Mouse (Mus musculus) skeletal muscle tissue, adult 2 months (tissue): ENCODE measurements around the gene Ubash3b.

Source experiments
- DNase-seq: peaks from one replicate; pipeline ENCODE4 v3.0.0-alpha.2; 2012; ENCODE audit warnings: low read depth, low spot score

Gene Ubash3b

DNA sequence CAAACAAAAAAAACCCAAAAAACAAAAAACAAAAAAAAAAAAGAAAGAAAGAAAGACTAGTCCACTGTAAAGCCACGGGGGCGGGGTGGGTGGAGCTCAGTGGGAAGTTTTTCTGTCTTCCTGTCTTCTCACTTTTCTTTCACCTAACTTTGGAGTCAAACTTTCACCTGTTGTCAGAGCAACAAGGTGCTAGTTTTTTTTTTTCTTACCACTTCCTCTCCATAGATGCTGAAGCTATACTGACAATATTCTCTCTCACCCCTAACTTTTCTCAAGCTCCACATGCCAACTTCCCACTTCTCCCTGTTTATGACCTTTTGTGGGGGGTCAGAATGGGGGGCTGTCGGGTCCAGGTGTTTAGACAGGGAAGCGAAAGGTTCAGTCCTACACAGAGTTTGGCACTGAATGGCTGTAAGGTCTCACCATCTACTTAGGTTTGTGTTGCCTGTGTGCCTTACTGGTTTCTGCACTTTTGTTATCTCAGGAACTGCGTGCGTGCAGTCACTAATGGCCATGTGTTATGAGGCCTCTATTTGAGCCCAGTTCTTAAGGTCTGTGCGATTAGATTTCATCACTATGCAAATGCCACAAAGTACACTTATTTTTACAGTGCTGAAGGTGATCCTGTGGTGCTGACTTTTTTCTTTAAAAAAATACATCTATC lies 164.2 kb downstream of the Ubash3b start:
- no peak for DNase-seq

- no peak for DNase-seq
These were observed 167.4 kb downstream of the Ubash3b start for GRCm38 (mm10) chr9:40994075-40994474.

GRCm38 (mm10) chr9:40991511-40991910 lies 170.0 kb downstream of the Ubash3b start:
- no peak for DNase-seq

DNA sequence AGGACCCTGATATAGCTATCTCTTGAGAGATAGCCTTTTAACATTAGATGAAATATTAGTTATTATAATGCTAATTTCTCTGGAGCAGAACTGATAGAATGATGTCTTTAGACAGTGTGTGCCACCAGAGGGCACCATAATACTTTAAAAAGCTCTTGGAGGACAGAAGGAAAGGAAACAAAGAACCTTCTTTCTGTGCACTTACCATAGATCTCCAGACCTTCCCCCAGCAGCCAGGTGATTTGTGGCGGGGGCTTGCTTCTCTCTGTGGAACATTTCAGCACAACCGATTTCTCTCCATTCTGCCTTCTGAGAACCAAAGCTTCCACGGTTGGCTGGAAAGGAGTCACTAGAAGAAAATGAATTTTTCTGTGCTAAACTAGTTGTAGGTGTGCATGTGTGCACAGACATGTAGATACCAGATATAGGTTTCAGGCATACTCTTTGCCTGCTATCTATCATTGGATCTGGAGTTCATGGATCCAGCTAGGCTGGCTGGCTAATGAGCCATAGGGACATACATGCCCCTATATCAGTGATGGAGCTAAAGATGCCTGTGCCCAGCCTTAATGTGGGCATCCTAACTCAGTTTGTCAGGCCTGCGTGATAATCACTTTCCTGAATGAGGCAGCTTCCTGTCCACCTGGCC lies 171.4 kb downstream of the Ubash3b start:
- DNase-seq: no peak

DNA sequence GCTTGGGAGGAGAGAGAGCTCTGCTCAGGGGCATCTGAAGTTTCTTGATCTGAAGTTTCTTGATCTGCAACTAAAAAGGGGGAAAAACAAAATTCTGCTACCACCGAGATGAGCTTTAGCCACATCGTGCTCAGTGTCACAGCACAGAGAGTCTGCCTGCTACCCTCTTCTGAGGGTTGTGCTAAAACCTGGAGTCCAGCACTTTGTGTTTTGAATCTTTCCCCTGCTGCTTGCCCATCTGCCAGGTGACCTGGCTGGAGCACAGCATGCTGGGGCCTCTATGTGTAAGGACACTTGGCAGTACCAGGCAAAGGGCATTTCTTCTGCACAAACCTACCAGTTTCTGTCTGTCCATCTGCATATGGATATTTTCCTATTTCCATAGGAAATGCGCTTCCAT lies 177.2 kb downstream of the Ubash3b start:
- DNase-seq: no peak

DNA sequence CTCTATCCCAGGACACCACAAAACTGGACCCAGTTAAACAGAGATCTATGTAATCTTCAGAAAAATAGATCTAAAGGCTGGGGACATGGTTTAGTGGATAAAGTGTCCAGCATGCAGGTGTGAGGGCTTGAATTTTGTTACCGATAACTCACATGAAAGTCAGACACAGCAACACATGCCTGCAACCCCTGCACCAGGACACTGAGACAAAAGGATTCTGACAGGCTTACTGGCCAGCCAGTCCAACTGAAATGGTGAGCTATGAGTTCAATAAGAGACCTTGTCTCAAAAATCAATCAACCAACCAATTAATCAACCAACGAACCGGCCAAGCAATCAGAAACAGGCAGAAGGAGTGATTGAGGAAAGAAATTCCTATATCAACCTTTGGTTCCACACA lies 177.7 kb downstream of the Ubash3b start:
- no peak for DNase-seq

DNA sequence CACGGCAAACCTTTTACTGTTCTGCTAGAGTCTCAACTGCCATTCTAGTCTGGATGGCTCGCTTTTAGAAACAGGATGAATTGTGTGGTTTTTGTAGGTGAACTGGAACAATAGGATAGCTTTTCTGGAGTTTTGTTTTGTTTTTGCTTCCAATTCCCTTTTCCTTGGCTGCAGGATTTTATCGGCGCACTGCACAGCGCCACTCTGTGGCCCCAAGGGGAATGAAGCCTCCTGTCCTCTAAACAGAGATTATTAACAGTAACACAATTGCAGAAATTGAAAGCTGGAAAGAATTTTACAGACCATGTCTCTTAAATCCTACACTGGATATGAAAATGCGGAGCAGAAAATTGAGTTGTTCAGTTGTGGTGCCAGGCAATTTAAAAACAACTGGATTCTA lies 179.0 kb downstream of the Ubash3b start:
- no peak for DNase-seq

DNA sequence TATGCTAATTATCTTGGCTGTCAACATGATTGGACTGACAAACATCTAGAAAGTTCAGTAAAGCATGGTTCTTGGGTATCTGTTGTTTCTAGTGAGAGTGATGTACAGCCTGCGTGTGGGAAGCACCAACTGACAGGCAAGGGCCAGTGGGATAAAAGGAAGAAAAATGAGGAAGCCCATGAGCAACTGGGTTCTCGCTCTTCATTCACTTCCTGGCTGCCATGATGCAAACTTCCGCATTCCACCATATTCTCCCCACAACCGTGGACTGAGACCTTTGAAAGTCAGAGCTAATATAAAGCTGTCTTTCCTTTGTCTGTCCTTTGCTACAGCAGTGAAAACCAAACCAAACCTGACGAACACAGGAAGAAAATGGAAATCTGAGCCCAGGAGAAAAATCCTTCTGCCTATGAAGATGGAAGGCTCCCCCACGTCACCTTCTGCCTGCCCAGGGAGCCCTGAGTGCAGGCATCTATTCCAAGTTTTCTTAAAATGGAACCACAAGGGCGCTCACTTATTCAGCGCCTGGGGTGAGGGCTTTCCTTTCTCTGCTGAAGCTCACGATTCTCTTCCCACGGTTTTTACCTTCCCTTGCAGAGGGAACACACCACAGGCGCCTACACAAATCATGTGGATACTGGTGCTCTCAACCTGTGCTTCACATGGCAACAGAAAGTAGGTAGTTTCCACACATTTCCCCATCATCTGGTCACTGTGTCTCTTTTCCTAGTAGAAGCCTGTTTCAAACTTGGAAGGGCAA lies 187.3 kb downstream of the Ubash3b start:
- DNase-seq: no peak

DNA sequence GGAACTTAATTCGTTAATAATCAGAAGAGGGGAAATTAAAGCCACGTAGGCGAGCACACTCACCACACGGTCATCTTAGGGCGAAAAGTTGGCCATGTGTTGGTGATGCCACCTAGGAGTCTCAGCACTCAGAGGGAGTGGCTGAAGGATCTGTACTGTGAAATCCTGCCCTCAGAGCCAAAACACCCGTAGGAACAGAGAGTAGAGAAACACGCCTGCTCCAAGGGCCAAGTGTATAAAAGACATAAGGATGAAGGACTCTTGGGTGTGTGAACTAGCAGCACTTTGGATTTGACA lies 197.1 kb downstream of the Ubash3b start:
- no peak for DNase-seq

DNA sequence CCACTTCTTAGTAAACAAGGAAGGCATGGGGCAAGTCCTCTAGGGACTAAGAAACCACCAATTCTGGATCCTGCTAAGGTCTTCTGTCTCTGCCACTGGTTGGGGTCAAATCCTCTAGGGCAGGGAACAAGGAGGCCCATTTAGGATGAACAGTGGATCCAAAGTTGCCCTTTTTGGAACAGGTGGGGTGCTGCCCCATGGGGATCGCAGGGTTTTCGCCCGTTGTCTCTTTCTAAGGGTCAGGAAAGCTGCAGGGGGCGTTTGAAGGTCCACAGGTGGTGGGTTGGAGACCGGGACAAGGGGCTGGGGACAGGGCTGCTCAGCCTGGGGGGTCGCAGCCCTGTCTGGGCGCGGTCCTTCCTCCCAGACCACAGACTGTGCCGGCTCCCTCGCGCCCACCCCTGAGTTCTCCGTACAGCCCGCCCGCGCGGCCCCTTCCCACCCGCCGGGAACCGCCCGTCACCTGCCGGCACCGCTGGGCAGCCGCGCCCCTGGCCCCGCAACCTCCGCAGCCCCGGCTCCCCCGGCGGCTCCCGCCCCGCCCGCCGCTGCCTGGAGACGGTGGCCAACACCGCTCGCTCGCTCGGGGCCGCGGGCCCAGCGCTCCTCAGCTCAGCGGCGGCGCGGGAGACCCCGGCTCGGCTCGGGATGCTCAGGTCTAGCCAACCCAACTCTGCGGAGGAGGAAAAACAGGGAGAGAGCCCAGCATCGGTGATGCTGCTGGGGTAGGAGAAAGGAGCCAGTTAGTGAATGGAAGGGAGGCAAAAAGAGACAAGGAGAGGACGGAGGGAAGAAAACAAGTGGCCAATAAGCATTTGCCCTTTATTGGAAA lies 197.7 kb downstream of the Ubash3b start, which contains the start of gene Jhy:
Gene Jhy (minus strand): TSS at position 533 of the 832 bp plus-strand sequence.
- DNase-seq: no peak

DNA sequence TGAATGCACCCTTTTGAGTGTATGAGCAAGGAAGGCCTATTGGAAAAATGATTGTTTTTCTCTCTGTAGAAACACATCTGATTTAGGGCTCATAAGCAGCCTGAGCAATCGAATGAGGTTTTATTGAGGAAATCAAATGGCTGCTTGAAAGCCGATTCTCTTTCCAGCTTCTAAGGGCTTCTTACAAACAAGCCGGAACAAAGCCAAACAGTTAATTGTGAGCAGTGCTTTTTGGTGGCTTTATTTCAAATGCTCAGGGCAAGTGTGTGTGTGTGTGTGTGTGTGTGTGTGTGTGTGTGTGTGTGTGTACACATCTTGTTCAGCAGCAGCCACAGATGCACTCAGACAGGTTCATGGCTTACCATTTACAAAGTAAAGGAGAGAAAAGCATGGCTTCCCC lies 200.1 kb downstream of the Ubash3b start:
- DNase-seq: no peak
